Mouse (Mus musculus): ENCODE results near the gene Mecom. TPM values are rescaled to one million over a fixed set of nuclear protein-coding genes. Genes with fewer than 3 reads are reported as not detected.

Mecom gene
- polyA plus RNA-seq, 1 experiment from 2014 or later = 13.0 TPM

GRCm38 (mm10) chr3:30269253-30269652, 278.6 kb downstream of the Mecom start:
- DNase-seq (ENCODE audit: low spot score) (no peak), ATAC-seq (ENCODE audit: low read depth) (no peak)
- Histone ChIP-seq H3K9me3 (ENCODE audit: control insufficient read depth, low read length) (no peaks in the 10 kb centered on the region), H3K9ac (ENCODE audit: low read depth, low read length) (no peak overlapping the region), H3K27ac (replicated peaks; ENCODE audit: low read depth, low read length) (no peak overlapping the region), H3K36me3 (ENCODE audit: control insufficient read depth, insufficient read depth, low read length) (no peaks in the 10 kb centered on the region), H3K4me1 (ENCODE audit: control insufficient read depth, insufficient read depth, low read length) (no peaks in the 10 kb centered on the region), H3K27me3 (replicated peaks; ENCODE audit: control insufficient read depth, insufficient read depth, low read length) (no peaks in the 10 kb centered on the region; the same call in 1 of the 2 replicates), H3K4me3 (ENCODE audit: low read depth, low read length) (no peak overlapping the region), H3K4me2 (ENCODE audit: low read depth, low read length) (no peak overlapping the region)
- 70% methylated on average over 3 of the region's 3 CpGs for WGBS

DNA sequence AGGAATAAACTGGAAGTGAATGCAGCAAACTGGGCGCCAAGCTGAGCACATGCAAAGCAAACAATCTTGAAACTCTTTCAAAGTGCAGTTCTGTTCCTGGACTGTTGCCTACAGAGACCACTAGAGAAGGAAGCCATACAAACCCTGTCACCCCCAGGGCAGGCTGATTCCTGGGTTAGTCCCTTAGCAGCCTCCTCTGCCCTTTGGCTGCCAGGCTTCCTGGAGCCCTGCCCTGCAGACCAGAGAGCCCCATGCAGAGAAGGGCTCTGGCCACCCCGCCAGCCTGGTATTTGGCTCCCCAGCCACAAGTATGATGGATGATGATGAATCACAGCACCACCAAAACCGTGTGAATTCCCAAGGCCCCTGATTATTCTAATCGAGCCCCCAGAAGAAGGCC, 286.9 kb downstream of the Mecom start:
- Histone ChIP-seq H3K9ac (ENCODE audit: low read depth, low read length) (no peak overlapping the region), H3K4me1 (ENCODE audit: control insufficient read depth, insufficient read depth, low read length) (peaks cover 10% of the 10 kb centered on the region), H3K27ac (replicated peaks; ENCODE audit: low read depth, low read length) (no peak overlapping the region), H3K27me3 (replicated peaks; ENCODE audit: control insufficient read depth, insufficient read depth, low read length) (no peaks in the 10 kb centered on the region), H3K36me3 (ENCODE audit: control insufficient read depth, insufficient read depth, low read length) (no peaks in the 10 kb centered on the region), H3K9me3 (ENCODE audit: control insufficient read depth, low read length) (no peaks in the 10 kb centered on the region), H3K4me2 (ENCODE audit: low read depth, low read length) (no peak overlapping the region), H3K4me3 (ENCODE audit: low read depth, low read length) (no peak overlapping the region)
- ATAC-seq (ENCODE audit: low read depth) (no peak), DNase-seq (ENCODE audit: low spot score) (no peak)
- WGBS = 57% methylated on average over 4 of the region's 4 CpGs

DNA sequence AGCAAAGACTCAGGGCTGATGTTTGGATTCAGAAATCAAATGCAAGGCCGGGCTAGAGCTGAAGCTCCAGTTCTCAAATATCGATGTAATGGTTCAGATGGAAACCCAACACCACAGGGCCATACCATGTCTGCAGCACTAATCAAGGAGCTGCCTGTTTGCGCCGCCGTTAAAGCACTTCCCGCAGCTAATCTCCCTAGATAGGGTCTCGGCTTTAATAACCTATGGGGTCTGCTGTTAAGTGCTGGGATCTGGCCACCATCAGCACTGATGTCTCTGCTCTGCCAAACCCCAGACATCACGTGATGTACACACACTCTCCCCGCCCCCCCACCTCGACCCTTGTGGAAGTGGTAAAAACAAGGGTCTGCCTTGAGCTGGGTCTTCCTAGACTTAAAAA, 289.4 kb downstream of the Mecom start:
- H3K36me3 ChIP-seq (ENCODE audit: control insufficient read depth, insufficient read depth, low read length) = no peaks in the 10 kb centered on the region
- WGBS = 20% methylated on average over 10 of the region's 10 CpGs
- DNase-seq (ENCODE audit: low spot score) = peak; percentile 53
- H3K9me3 ChIP-seq (ENCODE audit: control insufficient read depth, low read length) = no peaks in the 10 kb centered on the region
- no peak overlapping the region for H3K4me3 ChIP-seq (ENCODE audit: low read depth, low read length)
- H3K4me1 ChIP-seq (ENCODE audit: control insufficient read depth, insufficient read depth, low read length) = peaks cover 10% of the 10 kb centered on the region
- H3K9ac ChIP-seq (ENCODE audit: low read depth, low read length) = no peak overlapping the region
- no peaks in the 10 kb centered on the region for H3K27me3 ChIP-seq (replicated peaks; ENCODE audit: control insufficient read depth, insufficient read depth, low read length)
- H3K27ac ChIP-seq (replicated peaks; ENCODE audit: low read depth, low read length) = no peak overlapping the region
- peak overlapping the region; percentile 5; the same call in 1 of the 2 replicates for H3K4me2 ChIP-seq (ENCODE audit: low read depth, low read length)
- peak; percentile 47; the same call in 1 of the 2 replicates for ATAC-seq (ENCODE audit: low read depth)

GRCm38 (mm10) chr3:30257776-30258175, 290.0 kb downstream of the Mecom start:
- ATAC-seq (ENCODE audit: low read depth) (no peak), DNase-seq (ENCODE audit: low spot score) (no peak)
- Histone ChIP-seq H3K4me1 (ENCODE audit: control insufficient read depth, insufficient read depth, low read length) (peaks cover 10% of the 10 kb centered on the region), H3K36me3 (ENCODE audit: control insufficient read depth, insufficient read depth, low read length) (no peaks in the 10 kb centered on the region), H3K27ac (replicated peaks; ENCODE audit: low read depth, low read length) (no peak overlapping the region), H3K4me2 (ENCODE audit: low read depth, low read length) (no peak overlapping the region), H3K27me3 (replicated peaks; ENCODE audit: control insufficient read depth, insufficient read depth, low read length) (no peaks in the 10 kb centered on the region), H3K9me3 (ENCODE audit: control insufficient read depth, low read length) (no peaks in the 10 kb centered on the region), H3K4me3 (ENCODE audit: low read depth, low read length) (no peak overlapping the region), H3K9ac (ENCODE audit: low read depth, low read length) (no peak overlapping the region)
- WGBS = 41% methylated on average over 5 of the region's 5 CpGs

DNA sequence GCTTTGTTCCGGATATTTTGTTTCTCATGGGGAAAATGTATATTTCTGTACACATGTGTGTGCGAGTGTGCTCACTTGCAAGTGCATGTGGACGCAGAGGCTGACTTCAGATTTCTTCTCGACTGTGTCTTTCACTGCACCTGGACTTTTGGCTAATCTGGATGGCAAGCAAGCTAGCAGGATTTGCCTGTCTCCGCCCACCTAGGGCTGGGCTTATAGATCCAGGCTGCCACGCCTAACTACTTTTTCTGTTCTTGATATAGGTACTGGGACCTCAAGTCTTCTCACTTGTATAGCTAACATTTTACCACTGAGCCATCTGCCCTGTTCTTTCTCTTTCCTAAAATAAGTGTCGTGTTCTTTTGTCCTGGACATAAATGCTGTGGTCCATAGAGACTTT, 290.9 kb downstream of the Mecom start:
- Histone ChIP-seq H3K27ac (replicated peaks; ENCODE audit: low read depth, low read length) (no peak overlapping the region), H3K4me2 (ENCODE audit: low read depth, low read length) (no peak overlapping the region), H3K27me3 (replicated peaks; ENCODE audit: control insufficient read depth, insufficient read depth, low read length) (no peaks in the 10 kb centered on the region), H3K9ac (ENCODE audit: low read depth, low read length) (no peak overlapping the region), H3K9me3 (ENCODE audit: control insufficient read depth, low read length) (no peaks in the 10 kb centered on the region), H3K4me3 (ENCODE audit: low read depth, low read length) (no peak overlapping the region), H3K4me1 (ENCODE audit: control insufficient read depth, insufficient read depth, low read length) (peaks cover 10% of the 10 kb centered on the region), H3K36me3 (ENCODE audit: control insufficient read depth, insufficient read depth, low read length) (no peaks in the 10 kb centered on the region)
- no peak for ATAC-seq (ENCODE audit: low read depth)
- DNase-seq (ENCODE audit: low spot score) = no peak
- WGBS = 84% methylated on average over 7 of the region's 7 CpGs

DNA sequence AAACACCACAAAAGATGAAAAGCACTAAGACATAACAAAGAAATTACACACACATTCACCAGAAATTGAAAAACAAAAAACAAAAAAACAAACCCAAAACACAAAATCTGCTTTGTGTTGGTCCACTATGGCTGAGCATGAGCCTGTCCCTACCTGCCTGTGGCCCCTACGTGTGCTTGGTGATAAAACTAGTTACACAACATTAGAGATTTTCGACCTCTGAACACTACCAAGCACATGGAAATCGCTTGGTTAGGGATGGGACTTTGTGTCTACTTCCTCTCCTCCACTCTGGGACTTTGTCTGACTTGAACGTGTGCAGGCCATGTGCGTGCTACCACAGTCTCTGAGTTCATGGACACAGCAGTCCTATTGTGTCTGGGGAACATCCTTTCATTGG, 292.0 kb downstream of the Mecom start:
- no peak overlapping the region for H3K4me2 ChIP-seq (ENCODE audit: low read depth, low read length)
- no peaks in the 10 kb centered on the region for H3K9me3 ChIP-seq (ENCODE audit: control insufficient read depth, low read length)
- WGBS = 79% methylated on average over 5 of the region's 5 CpGs
- H3K4me1 ChIP-seq (ENCODE audit: control insufficient read depth, insufficient read depth, low read length) = peaks cover 10% of the 10 kb centered on the region
- H3K9ac ChIP-seq (ENCODE audit: low read depth, low read length) = no peak overlapping the region
- H3K27ac ChIP-seq (replicated peaks; ENCODE audit: low read depth, low read length) = no peak overlapping the region
- H3K27me3 ChIP-seq (replicated peaks; ENCODE audit: control insufficient read depth, insufficient read depth, low read length) = no peaks in the 10 kb centered on the region
- no peak overlapping the region for H3K4me3 ChIP-seq (ENCODE audit: low read depth, low read length)
- DNase-seq (ENCODE audit: low spot score) = no peak
- no peak for ATAC-seq (ENCODE audit: low read depth)
- H3K36me3 ChIP-seq (ENCODE audit: control insufficient read depth, insufficient read depth, low read length) = no peaks in the 10 kb centered on the region

DNA sequence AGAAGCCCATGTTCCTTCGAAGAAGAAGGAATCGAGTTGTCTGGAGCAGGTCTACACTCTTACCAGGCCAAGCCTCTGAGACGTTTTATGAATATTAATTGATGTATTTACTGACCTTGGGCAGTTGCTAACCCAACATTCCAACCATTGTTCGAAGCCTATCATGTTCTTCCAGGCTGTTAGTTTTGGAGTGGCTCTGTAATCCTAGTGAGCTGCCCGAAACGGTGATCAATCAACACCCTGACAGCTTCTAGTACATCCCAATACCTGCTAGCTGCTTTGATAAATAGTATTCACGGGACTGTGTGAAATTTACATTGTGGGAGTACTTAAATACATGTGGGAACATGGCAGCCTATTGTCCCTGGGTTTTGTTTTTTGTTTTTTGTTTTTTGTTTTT, 293.4 kb downstream of the Mecom start:
- ATAC-seq (ENCODE audit: low read depth) (0 out of 2 replicates have a peak, but pooled peaks have one; percentile 6), DNase-seq (ENCODE audit: low spot score) (no peak)
- Histone ChIP-seq H3K27me3 (replicated peaks; ENCODE audit: control insufficient read depth, insufficient read depth, low read length) (no peaks in the 10 kb centered on the region), H3K9me3 (ENCODE audit: control insufficient read depth, low read length) (no peaks in the 10 kb centered on the region), H3K4me3 (ENCODE audit: low read depth, low read length) (no peak overlapping the region), H3K4me1 (ENCODE audit: control insufficient read depth, insufficient read depth, low read length) (peaks cover 10% of the 10 kb centered on the region), H3K9ac (ENCODE audit: low read depth, low read length) (no peak overlapping the region), H3K4me2 (ENCODE audit: low read depth, low read length) (no peak overlapping the region), H3K27ac (replicated peaks; ENCODE audit: low read depth, low read length) (no peak overlapping the region), H3K36me3 (ENCODE audit: control insufficient read depth, insufficient read depth, low read length) (no peaks in the 10 kb centered on the region)
- 57% methylated on average over 7 of the region's 7 CpGs for WGBS

DNA sequence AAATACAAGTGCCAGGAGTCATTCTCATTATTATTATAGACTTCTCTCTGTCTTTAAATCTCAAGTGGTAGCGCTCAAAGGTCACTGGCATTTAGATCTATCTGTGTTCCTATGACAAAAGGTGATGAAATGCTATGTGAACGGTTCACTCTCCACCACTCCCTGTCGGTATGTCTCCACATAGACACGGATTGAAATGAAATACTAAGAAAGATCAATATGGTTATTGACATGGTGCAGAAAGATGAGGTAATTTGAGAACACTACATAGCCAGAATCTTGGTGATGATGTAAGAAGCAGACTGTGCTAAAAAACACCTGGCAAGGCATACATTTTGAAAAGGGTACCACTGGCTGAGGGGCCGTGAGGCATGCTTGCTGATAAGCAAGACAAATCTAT, 294.1 kb downstream of the Mecom start:
- Histone ChIP-seq H3K4me3 (ENCODE audit: low read depth, low read length) (no peak overlapping the region), H3K27ac (replicated peaks; ENCODE audit: low read depth, low read length) (no peak overlapping the region), H3K9me3 (ENCODE audit: control insufficient read depth, low read length) (no peaks in the 10 kb centered on the region), H3K27me3 (replicated peaks; ENCODE audit: control insufficient read depth, insufficient read depth, low read length) (no peaks in the 10 kb centered on the region), H3K4me2 (ENCODE audit: low read depth, low read length) (no peak overlapping the region), H3K36me3 (ENCODE audit: control insufficient read depth, insufficient read depth, low read length) (no peaks in the 10 kb centered on the region), H3K4me1 (ENCODE audit: control insufficient read depth, insufficient read depth, low read length) (peaks cover 10% of the 10 kb centered on the region), H3K9ac (ENCODE audit: low read depth, low read length) (no peak overlapping the region)
- no peak for DNase-seq (ENCODE audit: low spot score)
- no peak for ATAC-seq (ENCODE audit: low read depth)
- 74% methylated on average over 5 of the region's 5 CpGs for WGBS

- Histone ChIP-seq H3K4me1 (ENCODE audit: control insufficient read depth, insufficient read depth, low read length) (peaks cover 20% of the 10 kb centered on the region), H3K9ac (ENCODE audit: low read depth, low read length) (no peak overlapping the region), H3K4me3 (ENCODE audit: low read depth, low read length) (no peak overlapping the region), H3K27me3 (replicated peaks; ENCODE audit: control insufficient read depth, insufficient read depth, low read length) (no peaks in the 10 kb centered on the region), H3K27ac (replicated peaks; ENCODE audit: low read depth, low read length) (no peak overlapping the region), H3K36me3 (ENCODE audit: control insufficient read depth, insufficient read depth, low read length) (no peaks in the 10 kb centered on the region), H3K9me3 (ENCODE audit: control insufficient read depth, low read length) (no peaks in the 10 kb centered on the region), H3K4me2 (ENCODE audit: low read depth, low read length) (no peak overlapping the region)
- ATAC-seq (ENCODE audit: low read depth) = no peak
- DNase-seq (ENCODE audit: low spot score) = no peak
- 63% methylated on average over 4 of the region's 4 CpGs for WGBS
Observed at GRCm38 (mm10) chr3:30248656-30249384, 299.0 kb downstream of the Mecom start.

Measured in embryonic facial prominence, embryonic 14.5 days (tissue).